Mouse (Mus musculus): ENCODE results near the gene Glra4. TPM values are rescaled to one million over a fixed set of nuclear protein-coding genes. Genes with fewer than 3 reads are reported as not detected.
"Not testable (repeated sequence)": the region's sequence is repeated elsewhere in the genome, so short reads cannot be mapped to it uniquely, and the experiment has no call there.

Glra4 gene
- polyA plus RNA-seq, 1 experiment, result not detected

- peak overlapping the region; percentile 27 for H3K4me3 ChIP-seq (ENCODE audit: extremely low read depth, insufficient read depth, insufficient read length)
- H3K27me3 ChIP-seq (ENCODE audit: control insufficient read depth, insufficient read depth, low read length), result no peaks in the 10 kb centered on the region
- no peak overlapping the region for H3K27ac ChIP-seq (ENCODE audit: insufficient read depth, low read length)
- TF ChIP-seq CTCF (IDR thresholded peaks at IDR 0.05; ENCODE audit: extremely low read depth, insufficient read depth, insufficient read length, insufficient replicate concordance) (no peak), POLR2A (IDR thresholded peaks at IDR 0.05; ENCODE audit: low read depth, low read length) (no peak)
- no peaks in the 10 kb centered on the region for H3K4me1 ChIP-seq (ENCODE audit: control insufficient read depth, insufficient read depth, insufficient read length)
- WGBS, result 32% methylated on average over 15 of the region's 15 CpGs
- no peak for DNase-seq (ENCODE audit: low read depth in 1 of 2, low spot score in 2 of 2)
- H3K36me3 ChIP-seq (ENCODE audit: control insufficient read depth, insufficient read depth, low read length), result no peaks in the 10 kb centered on the region
Measured at GRCm38 (mm10) chrX:136740087-136740790, 39.7 kb downstream of the Glra4 start.

DNA sequence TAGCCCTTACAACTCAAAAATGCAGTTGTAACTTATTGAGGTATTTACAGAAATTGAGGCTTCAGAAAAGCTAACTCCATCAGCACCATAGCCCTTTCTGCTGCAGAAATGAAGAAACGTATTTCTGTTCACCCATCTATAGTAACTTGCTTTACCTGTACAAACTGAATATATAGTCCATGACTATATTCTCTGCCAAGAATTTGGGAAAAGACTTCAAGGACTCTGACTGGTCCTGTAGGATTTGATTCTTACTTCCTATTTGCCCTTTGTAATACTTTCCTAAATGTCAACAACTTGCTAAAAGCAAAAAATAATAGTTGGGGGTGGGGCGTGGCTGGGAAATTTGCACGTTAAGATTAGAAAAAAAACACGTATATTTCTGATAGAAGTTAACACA lies 47.9 kb downstream of the Glra4 start:
- H3K36me3 ChIP-seq (ENCODE audit: control insufficient read depth, insufficient read depth, low read length), result no peaks in the 10 kb centered on the region
- H3K4me3 ChIP-seq (ENCODE audit: extremely low read depth, insufficient read depth, insufficient read length), result no peak overlapping the region
- no peak for TF ChIP-seq POLR2A (IDR thresholded peaks at IDR 0.05; ENCODE audit: low read depth, low read length)
- TF ChIP-seq CTCF (IDR thresholded peaks at IDR 0.05; ENCODE audit: extremely low read depth, insufficient read depth, insufficient read length, insufficient replicate concordance), result no peak
- DNase-seq (ENCODE audit: low read depth in 1 of 2, low spot score in 2 of 2), result no peak
- H3K4me1 ChIP-seq (ENCODE audit: control insufficient read depth, insufficient read depth, insufficient read length), result no peaks in the 10 kb centered on the region
- 88% methylated on average over 4 of the region's 4 CpGs for WGBS
- H3K27ac ChIP-seq (ENCODE audit: insufficient read depth, low read length), result no peak overlapping the region
- no peaks in the 10 kb centered on the region for H3K27me3 ChIP-seq (ENCODE audit: control insufficient read depth, insufficient read depth, low read length)

DNA sequence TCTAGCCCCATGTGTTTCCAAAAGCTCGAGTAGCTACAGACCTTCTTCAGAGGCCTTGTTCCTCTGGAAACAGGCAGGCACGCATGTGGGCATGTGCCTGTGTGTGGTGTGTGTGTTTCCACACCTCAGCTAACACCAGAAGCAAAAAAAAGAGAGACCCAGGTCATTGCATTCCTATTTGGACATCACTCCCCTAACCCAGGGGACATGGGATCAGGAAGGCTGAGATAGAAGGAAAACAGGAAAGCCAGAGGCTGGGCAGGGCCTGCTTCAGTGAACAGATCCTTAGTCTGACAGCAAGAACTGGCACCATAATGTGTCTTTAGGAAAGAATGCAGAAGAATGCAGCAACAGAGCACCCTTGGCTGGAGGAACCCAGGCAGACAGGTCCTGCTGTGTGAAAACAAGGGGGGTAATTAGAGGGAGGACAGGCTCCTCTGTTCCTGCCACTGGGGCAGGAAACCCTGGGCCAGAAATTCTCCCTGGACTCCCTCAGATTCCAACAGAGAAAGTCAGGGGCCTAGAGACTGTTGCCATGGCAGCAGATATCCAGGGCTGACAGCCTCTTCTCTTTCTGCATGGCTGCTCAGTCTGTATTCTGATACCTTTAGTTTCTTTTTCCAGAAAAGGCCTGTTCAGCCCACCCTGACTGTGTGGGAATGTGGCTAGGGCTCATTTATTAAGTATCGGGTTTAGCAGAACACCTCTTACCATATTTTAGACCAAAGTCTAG lies 65.0 kb downstream of the Glra4 start:
- H3K4me1 ChIP-seq (ENCODE audit: control insufficient read depth, insufficient read depth, insufficient read length); DNase-seq (ENCODE audit: low read depth in 1 of 2, low spot score in 2 of 2); H3K27me3 ChIP-seq (ENCODE audit: control insufficient read depth, insufficient read depth, low read length); H3K36me3 ChIP-seq (ENCODE audit: control insufficient read depth, insufficient read depth, low read length); H3K27ac ChIP-seq (ENCODE audit: insufficient read depth, low read length); H3K4me3 ChIP-seq (ENCODE audit: extremely low read depth, insufficient read depth, insufficient read length): not testable (repeated sequence)
- 83% methylated on average over 3 of the region's 3 CpGs for WGBS

DNA sequence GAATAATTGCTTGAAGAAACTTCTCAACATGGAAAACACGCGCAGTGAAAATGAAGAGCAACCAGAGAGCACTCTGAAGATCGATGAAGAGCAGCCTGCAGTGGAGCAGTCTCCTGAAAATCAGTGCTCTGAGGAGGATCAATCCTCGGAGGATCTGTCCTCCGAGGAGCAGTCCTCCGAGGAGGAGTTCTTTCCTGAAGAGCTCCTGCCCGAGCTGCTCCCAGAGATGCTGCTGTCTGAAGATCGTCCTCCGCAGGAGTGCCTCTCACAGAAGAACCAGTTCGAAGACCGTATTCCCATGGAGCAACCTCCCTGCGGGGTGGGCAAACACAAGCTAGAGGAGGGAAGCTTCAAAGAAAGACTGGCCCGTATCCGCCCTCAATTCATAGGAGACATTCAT lies 71.2 kb downstream of the Glra4 start:
- no peak overlapping the region; the same call in 1 of the 2 replicates for H3K4me3 ChIP-seq (ENCODE audit: extremely low read depth, insufficient read depth, insufficient read length)
- no peaks in the 10 kb centered on the region for H3K4me1 ChIP-seq (ENCODE audit: control insufficient read depth, insufficient read depth, insufficient read length)
- no peak overlapping the region for H3K27ac ChIP-seq (ENCODE audit: insufficient read depth, low read length)
- H3K27me3 ChIP-seq (ENCODE audit: control insufficient read depth, insufficient read depth, low read length), result no peaks in the 10 kb centered on the region
- DNase-seq (ENCODE audit: low read depth in 1 of 2, low spot score in 2 of 2), result no peak
- no peak for TF ChIP-seq POLR2A (IDR thresholded peaks at IDR 0.05; ENCODE audit: low read depth, low read length)
- no peak for TF ChIP-seq CTCF (IDR thresholded peaks at IDR 0.05; ENCODE audit: extremely low read depth, insufficient read depth, insufficient read length, insufficient replicate concordance)
- WGBS, result 64% methylated on average over 14 of the region's 14 CpGs
- no peaks in the 10 kb centered on the region for H3K36me3 ChIP-seq (ENCODE audit: control insufficient read depth, insufficient read depth, low read length)

DNA sequence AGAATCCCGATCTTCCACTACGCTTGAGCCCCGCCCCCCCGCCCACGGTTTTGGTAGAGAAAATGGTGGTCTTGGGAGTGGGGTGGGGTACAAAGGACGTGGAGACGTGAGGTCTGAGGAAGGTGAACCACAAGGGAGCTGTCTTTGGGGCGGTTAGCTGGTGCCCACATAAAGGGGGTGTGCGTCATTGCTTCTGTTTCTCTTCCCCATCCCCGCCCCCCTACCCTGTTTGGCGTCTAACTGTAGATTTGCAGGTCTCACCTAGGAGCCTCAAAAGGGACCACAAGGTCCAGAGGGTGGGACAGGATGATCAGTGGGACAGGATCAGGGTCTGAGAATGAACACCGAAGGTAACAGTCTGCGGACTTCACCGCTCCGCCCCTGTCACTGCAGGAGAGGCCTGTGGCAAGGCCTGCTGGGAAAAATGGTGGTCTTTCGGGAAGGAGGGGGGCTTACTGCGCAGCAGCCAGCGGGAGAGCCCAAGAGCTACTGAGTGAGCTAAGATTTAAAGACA lies 71.7 kb downstream of the Glra4 start:
- TF ChIP-seq CTCF (IDR thresholded peaks at IDR 0.05; ENCODE audit: extremely low read depth, insufficient read depth, insufficient read length, insufficient replicate concordance) (no peak), POLR2A (IDR thresholded peaks at IDR 0.05; ENCODE audit: low read depth, low read length) (no peak)
- peak; percentile 3 to 14 for DNase-seq (ENCODE audit: low read depth in 1 of 2, low spot score in 2 of 2)

More for the DNA sequence above, 71.7 kb downstream of the Glra4 start:
- Histone ChIP-seq H3K36me3 (ENCODE audit: control insufficient read depth, insufficient read depth, low read length) (no peaks in the 10 kb centered on the region), H3K27me3 (ENCODE audit: control insufficient read depth, insufficient read depth, low read length) (no peaks in the 10 kb centered on the region), H3K27ac (ENCODE audit: insufficient read depth, low read length) (no peak overlapping the region), H3K4me1 (ENCODE audit: control insufficient read depth, insufficient read depth, insufficient read length) (no peaks in the 10 kb centered on the region), H3K4me3 (ENCODE audit: extremely low read depth, insufficient read depth, insufficient read length) (peak overlapping the region; percentile 60)
- 28% methylated on average over 18 of the region's 18 CpGs for WGBS

Other genes with a start within 250 kb of the Glra4 start
- not detected in 2 replicates for gene Kir3dl2, start 236.1 kb downstream of the Glra4 start, polyA plus RNA-seq (2012; rRNA removed)
- 1.1 and 1.3 TPM in 2 replicates for gene Tceal3, start 189.3 kb downstream of the Glra4 start, polyA plus RNA-seq (2012; rRNA removed)
- gene Tceal1, start 72.2 kb downstream of the Glra4 start, polyA plus RNA-seq (2012; rRNA removed), result 0.16 and 0.25 TPM in 2 replicates
- 10.9 and 13.4 TPM in 2 replicates for gene Morf4l2, start 36.5 kb downstream of the Glra4 start, polyA plus RNA-seq (2012; rRNA removed)
- gene Plp1, start 42.5 kb upstream of the Glra4 start, polyA plus RNA-seq (2012; rRNA removed), result 2.4 and 2.5 TPM in 2 replicates
- gene Rab9b, start 88.6 kb upstream of the Glra4 start, polyA plus RNA-seq (2012; rRNA removed), result not detected in 2 replicates
- gene H2bfm, start 147.2 kb upstream of the Glra4 start, polyA plus RNA-seq (2012; rRNA removed), result not detected in 2 replicates
- gene Tmsb15b2, start 195.4 kb upstream of the Glra4 start, polyA plus RNA-seq (2012; rRNA removed), result not detected in 2 replicates
- 0.47 and 0.58 TPM in 2 replicates for gene Tmsb15l, start 196.7 kb upstream of the Glra4 start, polyA plus RNA-seq (2012; rRNA removed)
- gene Tmsb15b1, start 196.7 kb upstream of the Glra4 start, polyA plus RNA-seq (2012; rRNA removed), result 0.34 and 0.41 TPM in 2 replicates
- gene Zcchc18, start 213.0 kb upstream of the Glra4 start, polyA plus RNA-seq (2012; rRNA removed), result 3.0 and 3.5 TPM in 2 replicates